Mouse (Mus musculus) hindlimb bud, embryonic 11.5 days (tissue): ENCODE measurements around the gene Pde7b.

Experiments used
- DNase-seq: peaks from one replicate; pipeline ENCODE4 v3.0.0-alpha.2; 2012; ENCODE audit warnings: low read depth, low spot score; ENCODE audit errors: extremely low spot score

The Pde7b gene

DNA sequence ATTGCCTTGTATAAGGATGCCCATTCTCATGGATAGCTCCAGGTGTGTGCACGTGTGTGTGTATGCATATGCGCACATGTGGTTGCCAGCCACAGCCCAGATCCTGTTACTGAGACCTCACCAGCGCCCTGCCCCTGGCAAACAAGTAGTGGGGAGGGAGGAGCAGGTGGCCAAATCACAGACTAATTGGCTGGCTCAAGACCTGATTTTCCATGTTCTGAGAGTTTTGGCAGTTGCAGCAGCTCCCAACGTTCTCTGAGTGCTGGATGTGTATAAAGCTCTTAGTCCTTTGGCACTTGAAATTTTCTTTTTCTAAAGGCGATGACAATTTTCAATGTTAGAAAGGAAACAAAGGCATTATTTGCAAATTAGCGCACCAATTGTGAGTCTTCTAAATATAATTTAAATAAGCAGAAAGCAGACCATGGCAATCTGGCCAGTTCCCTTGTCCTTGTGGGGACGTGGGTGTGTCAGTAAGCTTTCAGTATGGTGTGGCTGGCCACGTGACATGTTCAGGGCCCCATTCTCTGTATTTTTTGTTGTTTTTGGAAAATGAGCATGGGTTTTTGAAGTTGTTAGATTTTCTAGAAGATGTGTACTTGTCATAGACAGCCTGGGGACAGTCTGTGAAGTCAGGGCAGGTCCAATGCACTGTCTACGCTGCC lies 345.7 kb downstream of the Pde7b start:
- DNase-seq: no peak

DNA sequence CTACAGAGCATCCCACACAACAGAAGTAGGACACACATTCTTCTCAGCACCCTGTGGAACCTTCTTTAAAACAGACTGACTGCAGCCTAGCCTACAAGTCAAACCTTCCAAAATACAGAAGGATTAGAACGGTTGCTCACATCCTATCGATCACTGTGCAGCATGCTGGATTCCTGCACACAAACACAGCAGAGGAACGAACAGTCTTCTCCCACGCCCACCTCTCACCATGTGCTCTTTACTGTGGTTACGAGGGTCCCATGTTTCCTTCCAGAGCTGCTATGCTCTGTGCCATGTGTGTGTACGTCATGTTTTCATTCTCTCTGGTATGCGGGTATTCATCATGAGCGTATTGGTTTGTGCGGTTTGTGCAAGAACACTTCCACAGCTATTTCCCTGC lies 347.3 kb downstream of the Pde7b start:
- DNase-seq: no peak

DNA sequence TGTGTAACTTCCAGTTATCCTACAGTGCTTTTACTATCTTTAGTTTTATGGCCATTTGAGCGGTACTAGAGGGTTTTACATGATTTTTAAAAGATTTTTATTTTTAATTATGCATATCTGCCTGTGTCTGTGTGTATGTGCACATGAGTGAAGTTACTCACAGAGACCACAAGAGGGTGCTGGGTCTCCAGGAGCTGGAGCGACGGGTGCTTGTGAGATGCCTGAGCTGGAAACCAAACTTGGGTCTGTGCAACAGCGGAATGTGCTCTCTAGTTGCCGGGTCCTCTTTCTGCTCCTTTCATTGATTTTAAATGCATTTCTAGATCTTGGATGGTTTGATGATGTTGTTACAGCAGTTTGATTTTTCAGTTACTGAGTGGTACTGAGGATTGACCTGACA lies 352.8 kb downstream of the Pde7b start:
- DNase-seq: no peak

DNA sequence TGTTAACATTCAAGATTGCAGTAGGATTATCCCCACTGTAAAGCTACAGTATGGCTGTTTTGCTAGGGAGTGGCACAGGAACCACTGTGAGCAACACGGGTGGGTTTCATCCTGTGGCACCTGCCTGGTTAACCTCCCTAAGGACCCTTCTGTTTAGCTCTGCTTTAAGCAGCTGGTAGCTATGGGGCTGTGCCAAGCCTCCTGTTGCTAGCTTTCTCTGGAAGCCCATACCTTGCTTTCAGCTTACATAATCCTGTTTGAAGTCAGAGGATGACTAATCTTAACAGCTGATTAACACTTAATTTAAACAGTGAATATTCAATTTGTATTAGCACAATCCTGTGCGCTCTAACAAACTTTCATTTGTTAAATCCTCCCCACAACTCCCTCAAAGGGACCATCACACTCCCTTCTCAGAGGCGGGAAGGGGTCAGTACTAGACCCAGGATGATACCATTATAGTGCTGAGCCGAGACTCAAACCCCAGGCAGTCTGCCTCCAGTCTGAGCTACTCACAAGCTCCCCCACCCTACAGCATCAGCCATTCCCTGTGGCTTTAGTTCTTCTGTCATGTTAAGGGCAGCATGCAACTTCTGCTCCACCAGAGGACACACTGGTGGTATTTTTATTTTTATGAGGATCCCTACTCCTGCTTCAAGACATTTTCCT lies 362.3 kb downstream of the Pde7b start:
- no peak for DNase-seq

DNA sequence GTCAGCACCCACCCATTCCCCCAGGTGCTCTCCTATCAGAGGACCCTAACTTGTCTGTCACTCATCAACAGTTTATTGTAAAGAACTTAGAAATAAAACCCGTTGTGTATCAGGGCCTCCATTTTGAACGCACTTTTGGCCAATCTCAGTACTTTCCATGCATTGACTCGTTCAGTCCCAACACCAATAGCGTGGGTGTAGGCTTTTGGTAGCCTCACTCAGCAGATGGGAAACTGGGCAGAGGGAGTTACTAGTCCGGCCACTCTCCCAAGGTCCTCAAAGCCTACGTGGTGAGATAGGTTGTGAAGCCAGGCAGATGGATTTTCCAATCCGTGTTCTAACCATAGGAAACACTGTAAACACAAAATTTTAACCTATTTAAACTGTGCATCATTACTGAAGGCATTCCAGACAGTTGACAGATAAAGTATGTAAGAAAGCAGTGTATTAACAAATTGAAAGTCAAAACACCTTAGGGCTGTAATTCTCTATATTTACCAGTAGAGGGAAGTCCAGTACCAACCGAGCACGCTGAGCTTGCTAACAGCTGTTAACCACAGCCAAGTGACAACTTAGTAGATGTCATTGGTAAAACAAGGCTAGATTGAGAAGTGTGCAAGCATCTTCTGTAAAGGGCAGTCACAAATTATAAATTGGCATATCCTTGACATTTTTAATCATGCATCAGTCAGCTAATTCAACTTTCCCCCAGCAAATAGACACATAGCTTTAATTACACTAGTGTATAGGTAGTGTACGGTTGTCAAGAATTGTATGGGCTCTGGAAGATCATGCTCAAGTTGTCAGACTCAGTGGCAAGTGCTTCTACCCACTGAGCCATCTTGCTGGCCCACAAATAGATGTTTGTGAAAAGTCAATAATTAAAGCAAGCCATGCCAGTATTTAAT lies 363.1 kb downstream of the Pde7b start:
- no peak for DNase-seq

DNA sequence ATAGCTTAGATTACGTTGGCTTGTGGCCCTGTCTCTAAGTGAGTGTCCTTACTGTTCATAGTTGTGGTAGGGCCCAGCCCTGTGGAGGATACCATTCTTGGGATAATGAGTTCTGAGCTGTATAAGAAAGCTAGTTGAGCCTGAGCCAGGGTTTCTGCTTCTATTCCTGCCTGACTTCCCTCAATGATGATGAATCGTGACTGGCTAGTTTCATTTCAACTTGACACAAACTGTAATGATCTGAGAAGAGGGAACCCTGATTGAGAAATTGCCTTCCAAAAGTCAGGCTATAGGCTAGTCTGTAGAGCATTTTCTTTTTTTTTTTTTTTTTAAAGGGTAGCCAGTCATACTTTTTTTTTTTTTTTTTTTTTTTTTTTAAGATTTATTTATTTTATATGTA lies 376.0 kb downstream of the Pde7b start:
- DNase-seq: no peak
